Mouse (Mus musculus): ENCODE data around the gene Inpp5k.
A peak's percentile ranks its signal among the peaks of the same experiment; 100 is the strongest.
"Not testable (repeated sequence)": the region's sequence is repeated elsewhere in the genome, so short reads cannot be mapped to it uniquely, and the experiment has no call there.

Gene Inpp5k

DNA sequence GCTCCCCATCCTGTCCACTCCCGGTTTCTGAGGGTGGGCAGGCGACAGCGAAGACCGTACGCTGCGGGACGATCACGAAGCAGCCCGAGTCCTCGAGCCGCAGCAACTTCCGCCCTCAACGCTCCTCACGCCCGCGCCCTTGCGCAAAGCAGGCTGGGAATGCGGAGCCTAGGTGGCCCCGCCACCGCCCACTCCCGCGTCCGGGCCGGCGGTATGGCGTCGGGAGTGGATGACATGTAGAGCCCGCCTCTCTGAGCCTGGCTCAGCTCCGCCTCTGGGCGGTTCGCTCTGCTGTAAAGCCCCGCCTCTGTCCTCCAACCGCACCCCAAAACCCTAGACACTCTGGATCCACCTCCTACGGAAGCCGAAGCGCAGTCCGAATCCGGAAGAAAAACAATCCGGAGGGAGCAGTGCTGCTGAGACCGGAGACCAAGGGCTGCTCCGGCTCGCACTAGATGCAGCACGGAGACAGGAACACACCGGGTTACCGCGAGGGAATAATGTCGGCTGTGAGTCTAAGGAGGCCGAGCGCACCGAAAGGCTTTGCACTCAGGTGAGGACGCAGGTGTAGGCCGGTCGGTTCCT lies at the start of gene Inpp5k:
Inpp5k (plus strand) TSS at position 344 of the 585 bp plus-strand sequence.
- peak; percentile 88 to 92 for DNase-seq (ENCODE audit: low spot score in 2 of 2)

DNA sequence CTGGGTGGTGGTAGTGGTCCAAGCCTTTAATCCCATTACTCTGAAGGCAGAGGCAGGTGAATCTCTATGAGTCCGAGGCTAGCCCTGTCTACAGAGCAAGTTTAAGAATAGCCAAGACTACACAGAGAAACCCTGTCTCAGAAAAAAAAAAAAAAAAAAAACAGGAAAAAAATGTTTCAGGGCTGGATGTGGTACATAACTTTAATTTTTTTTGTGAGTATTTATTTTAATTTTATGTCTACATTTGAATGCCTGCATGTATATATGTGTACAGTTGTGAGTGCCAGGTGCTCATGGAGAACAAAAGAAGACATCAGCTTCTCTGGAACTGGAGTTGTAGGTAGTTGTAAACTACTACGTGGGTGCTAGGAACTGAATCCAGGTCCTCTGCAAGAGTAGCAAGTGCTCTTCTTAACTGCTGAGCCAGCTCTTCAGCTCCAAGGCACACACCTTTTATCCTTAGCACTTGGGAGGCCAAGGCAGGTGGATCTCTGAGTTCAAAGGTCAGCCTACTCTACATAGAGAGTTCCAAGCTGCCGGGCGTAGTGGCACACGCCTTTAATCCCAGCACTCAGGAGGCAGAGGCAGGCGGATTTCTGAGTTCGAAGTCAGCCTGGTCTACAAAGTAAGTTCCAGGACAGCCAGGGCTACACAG lies 49.2 kb upstream of the Inpp5k start:
- no peak for DNase-seq (ENCODE audit: low spot score in 2 of 2)

DNA sequence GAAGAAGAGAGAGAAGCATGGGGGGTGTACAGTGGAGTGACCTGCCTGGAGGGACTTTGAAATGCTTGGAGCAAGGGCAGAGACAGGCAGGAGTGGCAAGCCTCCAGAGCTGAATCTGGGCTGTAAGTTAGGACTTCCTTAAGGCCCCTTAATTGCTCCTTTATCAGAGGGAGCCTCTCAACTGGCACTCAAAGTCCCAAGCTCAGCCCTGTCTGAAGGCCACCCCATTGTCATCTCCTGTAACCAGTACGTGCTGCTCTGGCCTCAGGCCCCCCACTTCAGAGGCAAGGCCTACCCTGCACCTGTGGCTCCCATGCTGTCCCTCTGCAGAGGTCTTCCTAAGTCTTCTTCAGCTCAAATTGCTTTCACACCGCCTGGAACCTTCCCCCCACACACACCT lies 47.3 kb upstream of the Inpp5k start:
- no peak for DNase-seq (ENCODE audit: low spot score in 2 of 2)

DNA sequence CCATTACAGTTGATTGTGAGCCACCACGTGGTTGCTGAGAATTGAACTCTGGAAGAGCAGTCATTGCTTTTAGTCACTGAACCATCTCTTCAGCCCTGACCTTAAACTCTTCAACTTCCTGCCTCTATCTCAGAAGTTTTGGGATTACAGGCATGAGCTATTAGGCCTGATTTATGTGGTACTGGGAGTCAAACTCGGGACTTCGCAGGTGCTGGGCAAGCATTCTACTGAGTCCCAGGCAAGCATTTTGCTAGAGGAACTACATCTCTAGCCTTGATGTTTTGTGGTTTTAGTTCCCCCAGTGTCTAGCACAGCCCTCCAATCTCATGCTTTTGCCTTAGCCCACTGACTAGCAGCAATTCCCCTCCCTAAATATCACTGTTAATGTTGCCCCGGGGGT lies 45.7 kb upstream of the Inpp5k start:
- no peak for DNase-seq (ENCODE audit: low spot score in 2 of 2)

DNA sequence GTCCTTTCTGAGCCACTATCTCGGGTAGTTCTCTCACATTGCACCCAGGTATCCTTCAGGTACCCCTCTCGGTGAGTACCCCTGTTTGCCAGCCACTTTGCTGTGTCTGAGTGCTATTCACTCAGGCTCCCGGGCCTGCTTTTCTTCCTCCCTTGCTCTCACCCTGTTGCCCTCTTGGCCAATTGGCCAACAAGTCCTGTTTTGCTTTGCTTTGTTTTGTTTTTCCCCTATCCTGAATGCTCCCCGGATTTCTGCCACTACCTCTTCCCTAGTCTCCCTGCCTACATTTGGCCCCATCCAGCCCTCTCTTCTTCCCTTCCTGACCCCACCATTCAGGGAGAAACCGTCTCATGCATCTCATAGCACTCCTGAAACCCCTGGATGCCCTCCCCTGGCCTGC lies 44.8 kb upstream of the Inpp5k start:
- DNase-seq (ENCODE audit: low spot score in 2 of 2): no peak

DNA sequence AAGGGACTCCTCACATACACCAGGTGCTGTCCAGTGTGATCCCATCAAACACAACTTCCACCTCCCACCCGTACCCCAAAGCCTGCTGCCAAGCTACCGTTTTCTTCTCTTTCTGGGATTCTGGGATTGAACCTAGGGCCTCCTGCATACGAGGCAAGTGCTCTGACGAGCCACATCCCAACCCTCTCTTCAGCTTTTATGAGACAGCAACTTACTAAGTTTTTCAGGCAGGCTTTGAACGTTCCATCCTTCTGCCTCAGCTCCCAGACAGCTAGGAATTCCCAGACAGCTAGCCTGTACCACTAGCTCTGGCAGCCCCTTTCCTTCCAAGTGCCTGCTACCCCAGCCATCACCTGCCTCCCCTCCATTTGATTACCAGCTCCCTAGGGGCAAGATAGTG lies 43.8 kb upstream of the Inpp5k start:
- DNase-seq (ENCODE audit: low spot score in 2 of 2): no peak

DNA sequence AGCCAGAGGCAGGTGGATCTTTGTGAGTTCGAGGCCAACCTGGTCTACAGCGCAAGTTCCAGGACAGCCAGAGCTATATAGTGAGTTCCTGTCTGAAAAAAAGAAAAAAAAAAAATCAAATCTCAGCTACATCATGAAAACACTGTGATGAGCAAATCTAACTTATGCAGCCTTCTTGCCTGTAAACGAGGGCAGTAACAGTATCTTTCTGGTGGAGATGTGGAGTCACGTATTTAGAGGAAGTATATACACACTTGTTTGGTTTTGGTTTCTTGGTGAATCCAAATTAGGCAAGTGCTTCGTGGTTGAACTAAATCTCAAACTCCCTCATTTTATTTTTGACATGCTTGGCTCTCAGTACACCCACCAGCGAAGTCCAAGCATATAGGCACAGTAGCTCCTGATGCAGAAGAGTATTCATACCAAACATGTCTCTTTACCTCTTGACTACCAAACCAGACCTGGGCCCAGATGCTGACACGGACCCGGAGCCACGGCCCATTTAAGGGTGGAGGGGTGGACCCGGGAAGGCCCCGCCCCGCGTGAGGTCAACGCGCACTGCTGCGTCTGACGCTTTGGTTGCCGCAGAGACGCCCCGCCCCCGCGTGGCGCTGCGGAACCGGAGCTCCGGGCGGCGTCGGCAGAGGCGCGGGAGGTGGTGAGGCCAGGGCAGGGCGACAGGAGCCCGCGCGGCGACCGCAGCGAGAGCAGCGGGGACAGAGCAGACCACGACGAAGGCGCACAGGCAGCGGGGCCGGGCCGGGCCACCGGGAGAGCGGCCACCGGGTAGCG lies 43.1 kb upstream of the Inpp5k start, which contains the start of gene Pitpna:
Pitpna (plus strand) TSS at position 605 of the 792 bp plus-strand sequence.
- peak; percentile 85 to 94 for DNase-seq (ENCODE audit: low spot score in 2 of 2)

DNA sequence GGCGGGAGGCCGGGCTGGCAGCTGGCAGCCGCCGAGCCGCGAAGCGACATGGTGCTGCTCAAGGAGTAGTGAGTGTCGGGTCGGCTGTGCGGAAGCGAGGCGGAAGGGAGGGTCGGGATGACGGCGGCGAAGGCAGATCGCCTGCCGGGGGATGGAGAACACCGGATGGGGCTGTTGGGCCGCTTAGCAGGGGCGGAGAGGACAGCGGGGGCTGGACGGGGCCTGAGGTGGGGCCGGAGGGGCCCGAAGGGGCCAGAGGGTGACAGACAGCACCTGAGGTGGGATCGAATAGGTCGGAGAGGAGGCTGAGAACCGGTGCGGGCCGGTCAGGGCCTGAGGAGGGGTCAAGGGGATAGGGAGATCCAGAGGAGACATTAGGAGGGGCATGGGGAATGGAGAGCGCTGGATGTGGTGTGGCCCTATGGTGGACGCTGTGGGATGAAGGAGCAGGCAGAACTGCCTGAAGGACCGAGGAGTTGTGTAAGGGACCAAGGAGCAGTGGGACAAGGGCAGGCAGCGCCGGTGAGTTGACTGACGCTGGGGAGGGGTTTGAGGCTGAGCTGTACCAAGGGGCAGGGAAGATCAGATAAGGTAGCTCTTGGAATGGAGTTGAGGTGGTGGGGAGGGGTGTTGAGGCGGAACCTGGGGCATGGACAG lies 42.4 kb upstream of the Inpp5k start:
- no peak for DNase-seq (ENCODE audit: low spot score in 2 of 2)

DNA sequence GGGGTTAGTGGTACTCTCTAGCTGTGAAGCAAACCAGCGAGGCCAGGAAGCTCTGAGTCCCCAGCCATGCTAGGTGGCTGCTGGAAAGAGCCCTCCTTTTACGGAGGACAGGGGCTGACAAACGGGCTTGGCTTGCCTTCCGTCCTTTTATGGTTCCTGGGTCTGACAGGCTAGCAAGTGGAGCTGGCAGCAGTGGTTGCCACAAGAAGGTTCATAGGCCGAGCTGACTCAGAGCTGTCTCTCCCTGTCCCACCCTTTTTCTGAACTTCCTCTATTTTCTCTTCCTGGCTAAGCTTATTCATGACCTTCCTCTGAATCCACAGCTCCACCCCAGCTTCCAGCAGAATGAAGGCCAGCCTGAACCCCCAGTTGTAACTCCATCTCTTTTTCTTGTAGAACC lies 38.2 kb upstream of the Inpp5k start:
- DNase-seq (ENCODE audit: low spot score in 2 of 2): no peak

DNA sequence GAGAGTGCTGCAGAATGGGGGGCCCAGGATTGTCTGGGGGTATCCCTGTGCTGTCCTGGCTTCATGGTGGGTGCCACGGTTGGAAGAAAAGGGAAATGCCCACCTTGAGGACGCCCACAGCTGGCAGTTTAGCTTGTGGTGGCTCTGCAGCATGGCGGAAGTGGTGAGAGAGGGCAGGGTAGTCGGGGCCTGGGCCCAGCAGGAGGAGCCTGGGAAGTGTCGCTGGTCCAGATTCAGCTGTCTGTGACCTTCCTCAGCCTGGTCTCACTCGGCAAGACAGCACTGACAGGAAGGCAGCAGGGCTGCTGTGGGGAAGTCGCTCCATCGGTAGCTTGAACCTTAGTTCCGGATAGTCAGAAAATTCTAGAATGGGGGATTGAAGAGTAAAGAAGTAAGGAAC lies 36.4 kb upstream of the Inpp5k start:
- no peak for DNase-seq (ENCODE audit: low spot score in 2 of 2)

DNA sequence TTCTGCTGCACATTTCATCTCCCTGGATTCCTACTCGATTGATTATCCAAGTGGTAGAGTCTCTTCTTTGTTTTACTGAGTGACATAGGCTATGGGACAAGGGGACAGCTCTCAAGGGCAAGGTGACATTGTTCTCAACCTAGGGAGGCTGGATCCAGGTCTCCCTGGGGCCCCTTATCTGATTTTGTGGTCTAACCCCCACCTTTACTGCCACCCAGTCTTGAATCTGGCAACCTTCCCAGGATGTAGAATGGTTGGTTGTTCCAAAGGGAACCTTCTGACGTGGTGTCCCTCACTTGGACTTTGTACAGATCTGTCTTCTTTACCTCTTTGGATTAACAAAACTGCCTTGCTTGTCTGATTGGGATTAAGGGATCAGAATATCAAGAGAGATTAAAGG lies 35.4 kb upstream of the Inpp5k start:
- no peak for DNase-seq (ENCODE audit: low spot score in 2 of 2)

DNA sequence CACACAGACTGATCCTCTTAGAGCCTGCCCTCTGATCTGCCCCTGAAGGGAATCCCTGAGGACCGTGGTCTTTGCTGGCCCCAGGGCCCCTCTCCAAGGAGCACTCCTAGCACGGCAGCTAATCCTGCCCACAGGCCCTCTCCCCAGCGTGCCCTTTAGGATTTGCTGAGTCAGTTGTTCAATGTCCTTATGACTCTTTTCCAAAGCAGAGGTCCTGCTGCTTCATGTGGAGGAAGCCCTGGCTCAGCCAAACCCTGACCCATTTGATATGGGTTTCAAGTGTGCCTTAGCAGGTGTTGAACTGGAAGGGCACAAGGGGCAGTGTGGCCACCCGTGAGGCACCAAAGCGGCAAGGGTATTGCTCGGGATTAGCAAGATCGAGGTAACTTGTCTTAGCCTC lies 35.0 kb upstream of the Inpp5k start:
- no peak for DNase-seq (ENCODE audit: low spot score in 2 of 2)

DNA sequence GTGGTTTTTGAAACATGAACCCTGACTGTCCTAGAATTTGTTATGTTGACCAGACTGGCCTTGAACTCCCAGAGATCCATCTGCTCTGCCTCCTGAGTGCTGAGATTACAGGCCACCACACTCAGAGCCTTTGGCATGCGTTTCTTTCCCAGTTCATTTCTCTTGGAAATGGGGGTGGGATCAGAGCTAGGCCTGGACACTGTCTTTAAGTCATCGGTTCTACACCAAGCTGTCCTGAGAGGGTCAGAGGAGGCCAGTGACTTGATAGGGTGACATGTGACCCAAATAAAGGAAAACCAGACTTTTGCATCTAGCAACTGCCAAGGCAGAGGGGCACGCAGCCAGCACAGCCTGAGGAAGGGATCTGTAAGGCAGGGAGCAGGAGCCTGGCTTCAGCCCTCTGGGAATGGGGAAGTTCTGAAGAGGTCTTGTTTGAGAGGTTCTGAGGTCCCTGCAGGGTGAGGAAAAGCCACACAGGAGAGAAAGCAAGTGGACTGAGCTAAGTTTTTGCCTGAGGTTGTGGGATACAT lies 34.0 kb upstream of the Inpp5k start:
- no peak for DNase-seq (ENCODE audit: low spot score in 2 of 2)

DNA sequence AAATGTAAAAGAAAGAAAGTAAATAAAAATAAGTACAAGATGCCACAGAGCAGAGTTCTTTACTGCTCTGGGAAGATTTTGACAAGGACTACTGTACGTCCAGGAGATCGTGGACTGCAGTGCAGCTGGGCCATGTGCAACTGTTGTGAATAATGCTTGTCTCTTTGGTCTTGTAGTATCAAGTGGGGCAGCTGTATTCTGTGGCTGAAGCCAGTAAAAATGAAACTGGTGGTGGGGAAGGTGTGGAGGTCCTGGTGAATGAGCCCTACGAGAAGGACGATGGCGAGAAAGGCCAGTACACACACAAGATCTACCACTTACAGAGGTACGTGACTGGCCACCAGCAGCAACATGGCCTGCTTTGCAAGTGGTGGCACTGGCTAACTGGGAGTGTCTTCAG lies 32.8 kb upstream of the Inpp5k start:
- DNase-seq (ENCODE audit: low spot score in 2 of 2): no peak

DNA sequence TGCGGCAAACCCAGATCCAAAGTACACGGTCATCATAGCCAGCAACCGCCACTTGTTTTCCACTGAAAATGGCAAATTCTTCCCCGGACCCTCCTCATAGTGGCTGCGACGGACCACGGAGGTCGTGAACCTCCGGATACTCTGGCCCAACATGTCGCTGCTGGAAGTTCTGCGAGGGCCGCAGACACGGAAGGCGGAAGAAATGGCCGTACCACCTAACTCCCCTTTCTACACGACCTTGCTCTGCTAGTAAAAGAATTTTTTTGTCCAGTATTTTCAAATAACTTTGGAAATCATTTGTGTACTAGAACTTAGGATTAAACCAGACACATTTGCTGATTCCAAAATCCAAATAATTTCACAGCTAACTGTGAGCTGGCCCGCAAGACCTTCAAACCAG lies 31.0 kb upstream of the Inpp5k start:
- not testable (repeated sequence) for DNase-seq (ENCODE audit: low spot score in 2 of 2)

DNA sequence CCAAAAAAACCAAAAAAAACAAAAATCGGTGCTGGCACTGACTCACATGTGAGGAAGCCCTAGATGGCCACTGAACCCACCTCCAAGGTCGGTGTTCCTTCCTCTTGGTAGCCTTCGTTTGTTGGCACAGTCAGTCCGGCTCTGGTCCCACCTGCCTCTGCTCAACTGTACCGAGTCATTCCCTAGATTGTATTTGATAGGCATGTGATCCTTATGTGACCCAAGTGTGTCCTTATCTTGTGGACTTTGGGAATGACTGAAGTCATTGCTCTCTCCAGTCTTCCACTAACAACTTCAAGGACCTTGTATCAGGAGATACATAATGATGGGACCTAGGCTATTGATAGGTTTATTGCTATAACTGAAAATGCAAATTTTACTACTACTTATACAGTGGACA lies 26.0 kb upstream of the Inpp5k start:
- no peak for DNase-seq (ENCODE audit: low spot score in 2 of 2)

DNA sequence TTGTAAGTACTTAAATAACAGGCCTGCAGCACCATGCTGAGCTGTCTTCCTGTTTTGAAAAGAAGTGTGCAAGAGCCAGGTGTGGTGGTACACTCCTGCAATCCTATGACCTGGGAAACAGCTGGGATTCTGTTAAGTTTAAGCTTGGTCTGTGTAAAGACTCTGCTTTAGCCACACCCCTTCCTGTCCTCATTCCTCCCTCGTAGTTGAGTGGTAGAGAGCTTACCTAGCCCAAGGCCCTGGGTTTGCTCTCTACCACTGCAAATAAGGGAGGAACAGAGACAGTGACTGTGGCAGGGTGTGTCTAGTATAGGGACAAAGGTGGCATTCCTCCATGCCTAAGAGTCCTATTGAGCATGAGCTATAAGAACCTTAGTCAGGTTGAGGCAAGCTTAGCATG lies 25.5 kb upstream of the Inpp5k start:
- no peak for DNase-seq (ENCODE audit: low spot score in 2 of 2)

DNA sequence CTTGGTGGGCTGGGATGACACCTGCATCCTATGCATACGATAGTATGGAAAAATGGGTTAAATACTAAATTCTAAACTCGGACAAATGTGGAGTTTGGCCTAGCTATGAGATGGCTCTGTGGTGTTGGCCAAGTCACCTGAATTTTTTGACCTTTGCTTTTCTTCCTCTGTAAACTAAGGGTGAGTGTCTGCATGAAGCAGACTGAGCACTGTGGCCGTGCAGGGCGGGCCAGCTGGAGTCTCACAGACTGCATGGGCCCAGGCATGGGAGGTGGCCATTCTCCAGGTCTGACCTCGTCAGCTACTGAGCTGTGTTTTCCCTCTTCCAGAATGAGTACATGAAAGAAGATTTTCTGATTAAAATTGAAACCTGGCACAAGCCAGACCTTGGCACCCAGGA lies 22.0 kb upstream of the Inpp5k start:
- no peak for DNase-seq (ENCODE audit: low spot score in 2 of 2)

DNA sequence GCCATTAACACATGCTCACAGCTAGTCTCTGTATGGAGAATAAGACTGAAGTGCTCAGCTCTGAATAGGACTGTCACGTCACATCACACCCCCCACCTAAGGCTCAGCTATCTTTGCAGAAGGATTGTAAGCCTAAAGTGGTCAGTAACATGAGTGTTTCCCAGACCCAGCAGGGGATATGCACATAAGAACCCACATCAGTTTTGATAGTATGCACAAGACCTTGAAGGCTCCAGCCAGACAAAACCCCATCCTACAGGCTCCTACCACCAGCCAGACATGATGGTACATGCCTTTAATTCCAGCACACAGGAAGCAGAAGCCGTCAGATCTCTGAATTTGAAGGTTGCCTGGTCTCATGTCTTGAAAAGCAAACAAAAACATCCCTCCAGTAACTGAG lies 20.8 kb upstream of the Inpp5k start:
- DNase-seq (ENCODE audit: low spot score in 2 of 2): no peak

DNA sequence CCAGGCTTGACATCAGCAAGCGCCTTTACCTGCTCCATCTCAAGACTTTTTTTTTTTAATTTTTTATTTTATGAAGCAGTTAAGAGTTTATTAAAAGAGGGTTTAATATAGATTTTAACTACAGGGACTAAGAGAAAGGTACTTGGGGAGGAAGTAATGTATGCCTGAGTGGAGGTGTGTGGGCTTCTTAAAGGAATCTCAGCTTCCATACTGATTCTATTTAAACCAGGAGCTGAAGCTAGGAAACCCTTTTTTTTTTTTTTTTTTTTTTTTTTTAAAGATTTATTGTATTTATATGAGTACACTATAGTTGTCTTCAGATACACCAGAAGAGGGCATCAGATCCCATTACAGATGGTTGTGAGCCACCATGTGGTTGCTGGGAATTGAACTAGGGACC lies 16.0 kb upstream of the Inpp5k start:
- no peak for DNase-seq (ENCODE audit: low spot score in 2 of 2)

DNA sequence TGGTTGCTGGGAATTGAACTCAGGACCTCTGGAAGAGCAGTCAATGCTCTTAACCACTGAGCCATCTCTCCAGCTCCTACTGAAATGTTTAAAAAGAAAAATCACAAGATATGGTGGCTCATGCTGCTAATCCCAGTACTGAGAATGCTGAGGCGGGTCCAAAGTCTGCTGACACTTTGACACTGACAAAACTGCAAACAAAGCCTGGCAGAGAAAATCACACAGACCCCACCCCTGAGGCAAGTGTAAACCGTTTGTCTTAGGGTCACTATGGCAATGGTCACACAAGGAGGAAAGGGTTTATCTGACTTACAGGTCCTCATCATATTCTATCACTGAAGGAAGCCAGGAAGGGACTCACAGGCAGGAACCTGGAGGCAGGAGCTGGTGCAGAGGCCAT lies 15.2 kb upstream of the Inpp5k start:
- DNase-seq (ENCODE audit: low spot score in 2 of 2): no peak

DNA sequence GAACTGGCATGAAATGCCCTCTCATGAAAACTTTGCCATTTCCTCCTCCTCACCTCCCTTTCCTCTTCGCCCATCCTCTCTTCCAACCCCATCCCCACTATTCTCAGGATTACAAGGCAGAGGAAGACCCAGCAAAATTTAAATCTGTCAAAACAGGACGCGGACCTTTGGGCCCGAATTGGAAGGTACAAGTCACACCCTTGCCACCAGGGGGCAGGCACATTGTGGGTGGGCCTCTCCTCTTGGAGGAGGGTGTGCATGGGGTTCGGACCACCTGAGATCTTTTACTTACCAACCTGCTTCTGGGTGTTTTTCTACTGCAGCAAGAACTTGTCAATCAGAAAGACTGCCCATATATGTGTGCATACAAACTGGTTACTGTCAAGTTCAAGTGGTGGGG lies 11.7 kb upstream of the Inpp5k start:
- no peak for DNase-seq (ENCODE audit: low spot score in 2 of 2)

Data from frontal cortex, postnatal 25 days (tissue).